Mouse (Mus musculus): Measurements from ENCODE around the gene 4932438H23Rik.

DNA sequence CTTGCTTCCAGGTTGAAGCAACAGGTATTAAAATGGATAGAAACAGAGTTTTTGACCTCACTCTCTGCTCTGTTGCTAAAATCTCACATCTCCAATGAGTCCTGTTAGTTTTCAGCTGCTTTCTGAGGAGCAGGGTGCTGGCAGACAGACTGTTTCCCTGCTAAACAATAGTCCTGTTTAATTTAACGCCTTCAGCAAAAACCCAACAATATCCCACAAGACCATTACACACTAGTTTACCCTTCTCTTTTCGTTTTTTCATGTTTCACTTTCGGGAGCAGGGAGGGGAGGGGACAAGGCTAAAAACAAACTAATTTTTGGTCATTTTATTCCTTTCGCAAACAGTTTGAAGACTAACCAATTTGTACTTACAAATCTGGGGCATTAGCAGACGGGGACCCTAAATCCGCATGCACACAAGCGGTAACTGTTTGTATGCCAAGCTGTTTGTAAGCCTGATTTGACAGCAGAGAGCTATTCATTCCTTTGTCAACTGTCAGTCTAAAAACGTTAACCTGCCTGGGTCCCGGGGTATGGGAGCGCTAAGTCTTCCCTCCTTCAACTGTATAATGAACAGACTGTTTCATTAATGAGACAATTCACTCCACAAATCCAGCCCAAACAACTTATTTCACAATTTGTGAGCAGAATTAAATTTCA, 10.0 kb upstream of the 4932438H23Rik start:
- TF ChIP-seq MAFK (IDR thresholded peaks at IDR 0.05; ENCODE audit: insufficient read depth, low read depth, low read length) (no peak), CHD2 (IDR thresholded peaks at IDR 0.05; ENCODE audit: low read depth, low read length) (no peak), HCFC1 (IDR thresholded peaks at IDR 0.05; ENCODE audit: borderline replicate concordance, insufficient read depth, low read length) (no peak), ZNF384 (IDR thresholded peaks at IDR 0.05; ENCODE audit: low read depth, low read length) (no peak)

Measured in ES-E14 (cell line).